Mouse (Mus musculus): ENCODE results near the gene Gm12695.

- TF ChIP-seq CTCF (IDR thresholded peaks at IDR 0.05; ENCODE audit: extremely low read depth, insufficient read depth, insufficient read length, insufficient replicate concordance): no peak
- no peak for TF ChIP-seq POLR2A (IDR thresholded peaks at IDR 0.05; ENCODE audit: low read depth, low read length)
Measured at GRCm38 (mm10) chr4:96729256-96729655, 55.7 kb downstream of the Gm12695 start.

All from spleen, adult 2 months (tissue).